Comparison of ENCODE assay signal across 25 mouse cellular contexts in genomic region chr9:34370686-34371398, GRCm38 (mm10).
"Had no signal": no experiment of that assay in that cellular context is flagged by ENCODE, and none has a peak within 500 bp of the region (broad histone marks: within the 10 kb centered on the region; RNA-seq: fewer than 3 reads in every experiment).

No protein-coding gene starts in this region.

- H3K4me3 ChIP-seq: heart, adult 2 months; heart, embryonic 13.5 days; heart, embryonic 15.5 days; hindbrain, embryonic 13.5 days; hindbrain, embryonic 15.5 days; kidney, embryonic 15.5 days; limb, embryonic 13.5 days; limb, embryonic 15.5 days had no signal

- H3K4me2 ChIP-seq: heart, embryonic 11.5 days; heart, embryonic 13.5 days; heart, embryonic 15.5 days; hindbrain, embryonic 13.5 days; hindbrain, embryonic 15.5 days; kidney, embryonic 15.5 days; limb, embryonic 13.5 days; limb, embryonic 15.5 days had no signal

- H3K36me3 ChIP-seq: heart, embryonic 13.5 days; heart, embryonic 15.5 days; hindbrain, embryonic 13.5 days; hindbrain, embryonic 15.5 days; kidney, embryonic 15.5 days; limb, embryonic 13.5 days; limb, embryonic 15.5 days had no signal

- ATAC-seq: hindbrain, postnatal 0 days; intestine, embryonic 16.5 days had no signal

- H3K27ac ChIP-seq: heart, adult 2 months; heart, embryonic 13.5 days; heart, embryonic 15.5 days; hindbrain, embryonic 13.5 days; hindbrain, embryonic 15.5 days; hindbrain, postnatal 0 days; kidney, embryonic 15.5 days; kidney, postnatal 0 days; limb, embryonic 13.5 days; limb, embryonic 15.5 days had no signal

- DNase-seq: gastrocnemius, postnatal 14 days; gastrocnemius, postnatal 36 days; heart, adult 11 months; heart, adult 2 months; heart, postnatal 14 days; heart, postnatal 36 days; kidney, adult 11 months; kidney, adult 2 months; kidney, adult 9 months; kidney, postnatal 14 days; kidney, postnatal 36 days; layer of hippocampus, adult 9-11 months; layer of hippocampus, postnatal 36 days; left cerebral cortex, postnatal 4 days had no signal

- H3K4me1 ChIP-seq: heart, embryonic 15.5 days; hindbrain, embryonic 13.5 days; hindbrain, embryonic 15.5 days; kidney, embryonic 15.5 days; limb, embryonic 13.5 days; limb, embryonic 15.5 days had no signal

- H3K9me3 ChIP-seq: heart, embryonic 13.5 days; heart, embryonic 15.5 days; hindbrain, embryonic 13.5 days; hindbrain, embryonic 15.5 days; kidney, embryonic 15.5 days; limb, embryonic 13.5 days; limb, embryonic 15.5 days had no signal

- H3K27me3 ChIP-seq: heart, embryonic 15.5 days; hindbrain, embryonic 13.5 days; hindbrain, embryonic 15.5 days; kidney, embryonic 15.5 days; limb, embryonic 13.5 days; limb, embryonic 15.5 days had no signal

- H3K9ac ChIP-seq: heart, embryonic 13.5 days; heart, embryonic 15.5 days; hindbrain, embryonic 13.5 days; hindbrain, embryonic 15.5 days; kidney, embryonic 15.5 days; limb, embryonic 13.5 days; limb, embryonic 15.5 days had no signal
